In genomic region chr3:68064731-68065130, GRCm38 (mm10) we compare ENCODE assay signal across 8 mouse cellular contexts. TPM values are rescaled to one million over a fixed set of nuclear protein-coding genes. Genes with fewer than 3 reads are reported as not detected.
DNase-seq lines count a peak whose midpoint lies in the region; ATAC-seq lines count a peak whose summit lies in the region.

Schip1 (plus strand) TSS chr3:68064802.

- H3K4me1 ChIP-seq in forebrain, embryonic 12.5 days, result no peaks in the 10 kb centered on the region
- H3K4me1 ChIP-seq in midbrain, embryonic 10.5 days, result no peaks in the 10 kb centered on the region

- 0 out of 2 replicates have a peak, but pooled peaks cover 7% of the 10 kb centered on the region for H3K27me3 ChIP-seq in forebrain, embryonic 12.5 days
- H3K27me3 ChIP-seq in midbrain, embryonic 10.5 days (ENCODE audit: low read depth, poor library complexity, severe bottlenecking), result no peaks in the 10 kb centered on the region

- H3K9me3 ChIP-seq in forebrain, embryonic 12.5 days, result no peaks in the 10 kb centered on the region
- no peaks in the 10 kb centered on the region for H3K9me3 ChIP-seq in midbrain, embryonic 10.5 days (replicated peaks)

- no peak within 1 kb of the TSS for H3K27ac ChIP-seq in forebrain, embryonic 12.5 days
- no peak within 1 kb of the TSS for H3K27ac ChIP-seq in midbrain, embryonic 10.5 days (replicated peaks)

- no peak within 1 kb of the TSS for H3K4me3 ChIP-seq in forebrain, embryonic 12.5 days (replicated peaks)
- no peak within 1 kb of the TSS for H3K4me3 ChIP-seq in midbrain, embryonic 10.5 days

- no peak within 1 kb of the TSS for H3K4me2 ChIP-seq in forebrain, embryonic 12.5 days

- H3K9ac ChIP-seq in forebrain, embryonic 12.5 days, result no peak within 1 kb of the TSS

- H3K36me3 ChIP-seq in forebrain, embryonic 12.5 days (replicated peaks), result no peaks in the 10 kb centered on the region
- no peaks in the 10 kb centered on the region for H3K36me3 ChIP-seq in midbrain, embryonic 10.5 days

- DNase-seq in thymus, postnatal 4 days, result peak; percentile 32
- no peak for DNase-seq in thymus, postnatal 25 days
- DNase-seq in layer of hippocampus, postnatal 36 days, result no peak
- peak; percentile 40 for DNase-seq in midbrain, embryonic 10.5 days (ENCODE audit: low spot score)
- no peak for DNase-seq in right cerebral cortex, adult 2 months (ENCODE audit: low spot score in 2 of 2)
- DNase-seq in spleen, postnatal 14 days (ENCODE audit: low spot score in 2 of 2), result no peak

- 38% methylated on average over 12 of the region's 12 CpGs for WGBS in forebrain, embryonic 12.5 days
- 40% methylated on average over 12 of the region's 12 CpGs for WGBS in midbrain, embryonic 10.5 days

- no peak for ATAC-seq in forebrain, embryonic 12.5 days (ENCODE audit: low FRiP score)
- peak; percentile 32 to 74; a peak in 2 of 4 replicates for ATAC-seq in hematopoietic stem cell, adult 5-6 weeks (replicated peaks in 1 of 2; ENCODE audit: insufficient read depth in 1 of 2, low FRiP score in 2 of 2, low TSS enrichment in 1 of 2, low read depth in 1 of 2, poor library complexity in 2 of 2, severe bottlenecking in 2 of 2)

RNA-seq across cellular contexts. Expression of gene Schip1, which starts in this region (rescaled TPM):
- 88.1 and 99.2 TPM in 2 replicates for polyA plus RNA-seq in forebrain, embryonic 12.5 days (2016; fragmentation: Nextera tagmentation; extraction: Ambion mirVana)
- 0.75 and 0.94 TPM in 2 replicates for total RNA-seq in hematopoietic stem cell, adult 5-6 weeks (2017)
- total RNA-seq in layer of hippocampus, postnatal 36 days (2021), result 100 to 1,000 TPM; 308 to 317 TPM
- 39.7 and 65.1 TPM in 2 replicates for polyA plus RNA-seq in midbrain, embryonic 10.5 days (2016; fragmentation: Nextera tagmentation; extraction: Ambion mirVana)

Comparison
In these comparisons a context has a peak if more than half of its experiments do, and no peak if none do; other contexts are left out.
1. RNA of gene Schip1 (total RNA-seq): 308 to 317 TPM in layer of hippocampus, postnatal 36 days; 0.75 to 0.94 TPM in hematopoietic stem cell, adult 5-6 weeks; every median in the first group is over 100 times any median in the second.
2. DNase-seq: peak in thymus, postnatal 4 days (single experiment) and midbrain, embryonic 10.5 days (single experiment); none in thymus, postnatal 25 days (single experiment), layer of hippocampus, postnatal 36 days (0 of 2), right cerebral cortex, adult 2 months (0 of 2) and spleen, postnatal 14 days (0 of 2).
3. Peak in ATAC-seq in hematopoietic stem cell, adult 5-6 weeks; RNA of the gene not detected or under 1 TPM.